Mouse (Mus musculus): ENCODE results near the gene Gm20517. TPM values are rescaled to one million over a fixed set of nuclear protein-coding genes. Genes with fewer than 3 reads are reported as not detected.

Gene Gm20517
- polyA plus RNA-seq, 1 experiment from 2014 or later: 1.8 TPM

GRCm38 (mm10) chr17:47702548-47703345 is 91.4 kb downstream of the Gm20517 start:
- Histone ChIP-seq H3K9me3 (replicated peaks; ENCODE audit: control insufficient read depth, low read length) (no peaks in the 10 kb centered on the region), H3K9ac (ENCODE audit: low read length) (no peak overlapping the region), H3K4me2 (ENCODE audit: low read length) (no peak overlapping the region), H3K4me1 (ENCODE audit: control insufficient read depth, insufficient read depth, low read length) (no peaks in the 10 kb centered on the region), H3K36me3 (ENCODE audit: control insufficient read depth, insufficient read depth, low read length) (peaks cover 17% of the 10 kb centered on the region), H3K4me3 (ENCODE audit: low read depth, low read length) (no peak overlapping the region), H3K27me3 (replicated peaks; ENCODE audit: control insufficient read depth, insufficient read depth, low read length) (no peaks in the 10 kb centered on the region), H3K27ac (ENCODE audit: low read depth, low read length) (no peak overlapping the region)
- 53% methylated on average over 24 of the region's 28 CpGs for WGBS
- no peak for ATAC-seq
- no peak for DNase-seq (ENCODE audit: low spot score)

DNA sequence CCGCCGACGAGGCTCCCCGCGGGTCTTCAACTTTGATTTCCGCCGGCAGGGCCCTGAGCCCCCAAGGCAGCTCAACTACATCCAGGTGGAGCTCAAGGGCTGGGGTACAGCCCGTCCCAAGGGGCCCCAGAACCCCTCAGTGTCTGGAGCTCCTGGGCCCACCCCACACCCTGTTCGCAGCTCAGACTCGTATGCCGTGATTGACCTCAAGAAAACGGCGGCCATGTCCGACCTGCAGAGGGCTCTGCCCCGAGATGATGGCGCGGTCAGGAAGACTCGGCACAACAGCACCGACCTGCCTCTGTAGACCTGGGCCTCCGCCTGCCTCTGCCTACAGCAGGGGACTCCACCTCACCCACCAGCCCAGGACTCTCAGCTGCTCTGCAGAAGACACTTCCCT is 92.2 kb downstream of the Gm20517 start:
- ATAC-seq: no peak
- WGBS: 32% methylated on average over 20 of the region's 20 CpGs
- no peaks in the 10 kb centered on the region for H3K9me3 ChIP-seq (replicated peaks; ENCODE audit: control insufficient read depth, low read length)
- H3K4me3 ChIP-seq (ENCODE audit: low read depth, low read length): no peak overlapping the region
- no peak overlapping the region for H3K9ac ChIP-seq (ENCODE audit: low read length)
- H3K27me3 ChIP-seq (replicated peaks; ENCODE audit: control insufficient read depth, insufficient read depth, low read length): no peaks in the 10 kb centered on the region
- peaks cover 17% of the 10 kb centered on the region for H3K36me3 ChIP-seq (ENCODE audit: control insufficient read depth, insufficient read depth, low read length)
- no peaks in the 10 kb centered on the region for H3K4me1 ChIP-seq (ENCODE audit: control insufficient read depth, insufficient read depth, low read length)
- no peak for DNase-seq (ENCODE audit: low spot score)
- H3K4me2 ChIP-seq (ENCODE audit: low read length): no peak overlapping the region
- H3K27ac ChIP-seq (ENCODE audit: low read depth, low read length): no peak overlapping the region

GRCm38 (mm10) chr17:47704692-47705091 is 93.3 kb downstream of the Gm20517 start:
- Histone ChIP-seq H3K4me3 (ENCODE audit: low read depth, low read length) (no peak overlapping the region), H3K27ac (ENCODE audit: low read depth, low read length) (no peak overlapping the region), H3K36me3 (ENCODE audit: control insufficient read depth, insufficient read depth, low read length) (peaks cover 17% of the 10 kb centered on the region), H3K9me3 (replicated peaks; ENCODE audit: control insufficient read depth, low read length) (no peaks in the 10 kb centered on the region), H3K4me2 (ENCODE audit: low read length) (no peak overlapping the region), H3K9ac (ENCODE audit: low read length) (no peak overlapping the region), H3K4me1 (ENCODE audit: control insufficient read depth, insufficient read depth, low read length) (no peaks in the 10 kb centered on the region), H3K27me3 (replicated peaks; ENCODE audit: control insufficient read depth, insufficient read depth, low read length) (no peaks in the 10 kb centered on the region)
- DNase-seq (ENCODE audit: low spot score): no peak
- WGBS: 69% methylated on average over 4 of the region's 4 CpGs
- ATAC-seq: no peak

GRCm38 (mm10) chr17:47706196-47706595 is 94.8 kb downstream of the Gm20517 start:
- Histone ChIP-seq H3K27me3 (replicated peaks; ENCODE audit: control insufficient read depth, insufficient read depth, low read length) (no peaks in the 10 kb centered on the region), H3K4me3 (ENCODE audit: low read depth, low read length) (no peak overlapping the region), H3K9ac (ENCODE audit: low read length) (no peak overlapping the region), H3K4me2 (ENCODE audit: low read length) (no peak overlapping the region), H3K9me3 (replicated peaks; ENCODE audit: control insufficient read depth, low read length) (no peaks in the 10 kb centered on the region), H3K36me3 (ENCODE audit: control insufficient read depth, insufficient read depth, low read length) (peaks cover 17% of the 10 kb centered on the region), H3K27ac (ENCODE audit: low read depth, low read length) (no peak overlapping the region), H3K4me1 (ENCODE audit: control insufficient read depth, insufficient read depth, low read length) (no peaks in the 10 kb centered on the region)
- ATAC-seq (no peak), DNase-seq (ENCODE audit: low spot score) (no peak)
- 60% methylated on average over 1 of the region's 1 CpGs for WGBS

DNA sequence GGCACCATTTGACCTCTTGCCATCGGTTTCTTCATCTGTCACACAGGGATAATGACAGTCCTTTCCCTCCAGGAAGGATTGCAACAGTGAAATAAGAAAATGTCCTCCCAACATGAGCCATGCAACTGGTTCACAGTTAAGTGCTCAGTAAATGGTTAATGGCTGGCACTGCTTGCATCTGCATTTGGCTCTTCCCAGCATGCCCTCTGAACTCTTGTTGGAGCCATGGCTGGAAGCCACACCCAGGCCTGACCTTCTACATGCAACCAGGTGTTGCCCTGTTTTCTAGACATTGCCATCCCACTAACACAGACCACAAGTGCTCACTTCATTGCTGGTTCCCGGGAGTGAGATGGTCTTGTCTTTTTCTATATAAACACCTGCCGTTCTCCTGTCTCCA is 96.6 kb downstream of the Gm20517 start:
- no peaks in the 10 kb centered on the region for H3K27me3 ChIP-seq (replicated peaks; ENCODE audit: control insufficient read depth, insufficient read depth, low read length)
- DNase-seq (ENCODE audit: low spot score) (no peak), ATAC-seq (no peak)
- H3K4me3 ChIP-seq (ENCODE audit: low read depth, low read length): no peak overlapping the region
- H3K9me3 ChIP-seq (replicated peaks; ENCODE audit: control insufficient read depth, low read length): no peaks in the 10 kb centered on the region
- peaks cover 5% of the 10 kb centered on the region for H3K36me3 ChIP-seq (ENCODE audit: control insufficient read depth, insufficient read depth, low read length)
- 82% methylated on average over 3 of the region's 3 CpGs for WGBS
- no peak overlapping the region for H3K9ac ChIP-seq (ENCODE audit: low read length)
- H3K27ac ChIP-seq (ENCODE audit: low read depth, low read length): no peak overlapping the region
- no peak overlapping the region for H3K4me2 ChIP-seq (ENCODE audit: low read length)
- H3K4me1 ChIP-seq (ENCODE audit: control insufficient read depth, insufficient read depth, low read length): no peaks in the 10 kb centered on the region

DNA sequence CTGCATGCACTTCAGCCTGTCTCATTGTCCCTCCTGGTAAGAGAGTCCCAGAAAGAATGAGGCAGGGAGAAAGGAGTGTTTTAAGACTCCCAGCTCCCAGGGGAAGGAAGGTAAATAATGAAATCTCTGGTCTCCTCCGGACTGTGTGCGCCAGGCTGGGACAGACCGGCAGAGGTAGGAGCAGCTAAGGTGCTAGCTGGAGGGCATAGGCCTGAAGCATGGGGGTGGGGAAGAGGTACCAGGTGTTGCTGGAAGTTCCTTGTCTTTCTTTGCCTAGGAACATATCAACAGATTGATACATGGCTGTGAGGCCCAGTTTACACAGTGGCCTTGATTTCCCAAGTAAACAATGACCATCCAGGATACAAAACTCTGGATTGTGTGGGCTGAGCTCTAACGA is 97.6 kb downstream of the Gm20517 start:
- Histone ChIP-seq H3K9ac (ENCODE audit: low read length) (no peak overlapping the region), H3K27ac (ENCODE audit: low read depth, low read length) (no peak overlapping the region), H3K27me3 (replicated peaks; ENCODE audit: control insufficient read depth, insufficient read depth, low read length) (no peaks in the 10 kb centered on the region), H3K36me3 (ENCODE audit: control insufficient read depth, insufficient read depth, low read length) (no peaks in the 10 kb centered on the region), H3K4me3 (ENCODE audit: low read depth, low read length) (no peak overlapping the region), H3K4me2 (ENCODE audit: low read length) (no peak overlapping the region), H3K9me3 (replicated peaks; ENCODE audit: control insufficient read depth, low read length) (no peaks in the 10 kb centered on the region), H3K4me1 (ENCODE audit: control insufficient read depth, insufficient read depth, low read length) (no peaks in the 10 kb centered on the region)
- DNase-seq (ENCODE audit: low spot score) (no peak), ATAC-seq (no peak)
- WGBS: 72% methylated on average over 4 of the region's 4 CpGs

- no peak for DNase-seq (ENCODE audit: low spot score)
- 75% methylated on average over 3 of the region's 3 CpGs for WGBS
Measured at GRCm38 (mm10) chr17:47710036-47710435, 98.6 kb downstream of the Gm20517 start.

DNA sequence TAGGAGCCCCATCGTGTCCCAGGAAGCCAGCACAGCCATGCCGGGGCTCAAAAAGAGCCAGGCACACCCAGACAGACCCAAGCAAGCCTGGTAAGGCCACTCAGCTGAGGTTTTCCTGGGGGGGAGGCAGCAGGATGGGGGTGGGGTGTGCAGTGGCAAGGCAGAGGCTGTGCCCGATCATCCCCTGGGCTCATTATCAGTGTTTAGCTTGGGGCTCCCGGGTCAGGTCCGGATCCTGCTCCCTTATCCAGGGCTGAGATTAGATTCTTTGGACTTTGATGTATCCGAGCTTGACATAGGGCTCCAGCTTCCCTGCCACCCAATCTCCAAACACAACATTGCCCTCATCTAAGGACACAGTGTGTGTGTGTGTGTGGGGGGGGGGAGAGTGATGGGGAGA is 100.5 kb downstream of the Gm20517 start:
- H3K27me3 ChIP-seq (replicated peaks; ENCODE audit: control insufficient read depth, insufficient read depth, low read length): no peaks in the 10 kb centered on the region
- no peak overlapping the region for H3K4me2 ChIP-seq (ENCODE audit: low read length)
- H3K9ac ChIP-seq (ENCODE audit: low read length): no peak overlapping the region
- DNase-seq (ENCODE audit: low spot score) (no peak), ATAC-seq (no peak)
- H3K4me1 ChIP-seq (ENCODE audit: control insufficient read depth, insufficient read depth, low read length): no peaks in the 10 kb centered on the region
- 71% methylated on average over 6 of the region's 6 CpGs for WGBS
- H3K9me3 ChIP-seq (replicated peaks; ENCODE audit: control insufficient read depth, low read length): no peaks in the 10 kb centered on the region
- H3K4me3 ChIP-seq (ENCODE audit: low read depth, low read length): no peak overlapping the region
- H3K36me3 ChIP-seq (ENCODE audit: control insufficient read depth, insufficient read depth, low read length): no peaks in the 10 kb centered on the region
- H3K27ac ChIP-seq (ENCODE audit: low read depth, low read length): no peak overlapping the region

More at GRCm38 (mm10) chr17:47710036-47710435, 98.6 kb downstream of the Gm20517 start:
- ATAC-seq: no peak
- Histone ChIP-seq H3K9ac (ENCODE audit: low read length) (no peak overlapping the region), H3K4me3 (ENCODE audit: low read depth, low read length) (no peak overlapping the region), H3K4me1 (ENCODE audit: control insufficient read depth, insufficient read depth, low read length) (no peaks in the 10 kb centered on the region), H3K27me3 (replicated peaks; ENCODE audit: control insufficient read depth, insufficient read depth, low read length) (no peaks in the 10 kb centered on the region), H3K36me3 (ENCODE audit: control insufficient read depth, insufficient read depth, low read length) (no peaks in the 10 kb centered on the region), H3K4me2 (ENCODE audit: low read length) (no peak overlapping the region), H3K27ac (ENCODE audit: low read depth, low read length) (no peak overlapping the region), H3K9me3 (replicated peaks; ENCODE audit: control insufficient read depth, low read length) (no peaks in the 10 kb centered on the region)

- Histone ChIP-seq H3K4me2 (ENCODE audit: low read length) (no peak overlapping the region), H3K4me3 (ENCODE audit: low read depth, low read length) (no peak overlapping the region), H3K9me3 (replicated peaks; ENCODE audit: control insufficient read depth, low read length) (no peaks in the 10 kb centered on the region), H3K27me3 (replicated peaks; ENCODE audit: control insufficient read depth, insufficient read depth, low read length) (no peaks in the 10 kb centered on the region), H3K9ac (ENCODE audit: low read length) (no peak overlapping the region), H3K4me1 (ENCODE audit: control insufficient read depth, insufficient read depth, low read length) (no peaks in the 10 kb centered on the region), H3K36me3 (ENCODE audit: control insufficient read depth, insufficient read depth, low read length) (no peaks in the 10 kb centered on the region), H3K27ac (ENCODE audit: low read depth, low read length) (no peak overlapping the region)
- ATAC-seq (no peak), DNase-seq (ENCODE audit: low spot score) (no peak)
- WGBS: 64% methylated on average over 22 of the region's 22 CpGs
Measured at GRCm38 (mm10) chr17:47712889-47713571, 101.6 kb downstream of the Gm20517 start.
